Mouse (Mus musculus): ENCODE data around the gene Sstr4.
A peak's percentile ranks its signal among the peaks of the same experiment; 100 is the strongest.

Sstr4 gene

DNA sequence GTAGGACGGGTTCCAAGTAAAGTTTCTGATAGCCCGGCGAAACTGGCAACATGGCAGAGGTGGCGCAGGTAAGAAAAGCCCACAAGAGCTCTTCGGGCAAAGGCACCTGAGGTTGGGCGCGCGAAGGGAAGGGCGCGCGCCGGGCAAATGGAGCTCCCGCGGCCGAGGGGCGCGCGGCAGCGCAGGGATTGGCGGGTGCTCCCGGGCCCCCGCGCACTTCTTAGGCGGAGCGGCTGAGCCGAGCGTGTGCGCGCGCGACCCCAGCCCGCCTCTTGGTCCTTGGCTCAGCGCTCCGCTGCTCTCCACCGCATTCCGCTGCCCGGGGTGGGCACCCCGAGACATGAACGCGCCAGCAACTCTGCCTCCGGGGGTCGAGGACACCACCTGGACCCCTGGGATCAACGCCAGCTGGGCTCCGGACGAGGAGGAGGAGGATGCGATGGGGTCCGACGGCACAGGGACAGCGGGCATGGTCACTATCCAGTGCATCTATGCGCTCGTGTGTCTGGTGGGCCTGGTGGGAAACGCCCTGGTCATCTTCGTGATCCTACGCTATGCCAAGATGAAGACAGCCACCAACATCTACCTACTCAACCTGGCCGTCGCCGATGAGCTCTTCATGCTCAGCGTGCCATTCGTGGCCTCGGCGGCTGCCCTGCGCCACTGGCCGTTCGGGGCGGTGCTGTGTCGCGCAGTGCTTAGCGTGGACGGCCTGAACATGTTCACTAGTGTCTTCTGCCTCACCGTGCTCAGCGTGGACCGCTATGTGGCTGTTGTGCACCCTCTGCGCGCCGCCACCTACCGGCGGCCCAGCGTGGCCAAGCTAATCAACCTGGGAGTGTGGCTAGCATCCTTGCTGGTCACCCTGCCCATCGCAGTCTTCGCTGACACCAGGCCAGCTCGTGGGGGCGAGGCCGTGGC, at the start of gene Sstr4:
TSS of gene Sstr4 (plus strand) at position 214 of the 921 bp plus-strand sequence.
- peak; percentile 75 for DNase-seq

DNA sequence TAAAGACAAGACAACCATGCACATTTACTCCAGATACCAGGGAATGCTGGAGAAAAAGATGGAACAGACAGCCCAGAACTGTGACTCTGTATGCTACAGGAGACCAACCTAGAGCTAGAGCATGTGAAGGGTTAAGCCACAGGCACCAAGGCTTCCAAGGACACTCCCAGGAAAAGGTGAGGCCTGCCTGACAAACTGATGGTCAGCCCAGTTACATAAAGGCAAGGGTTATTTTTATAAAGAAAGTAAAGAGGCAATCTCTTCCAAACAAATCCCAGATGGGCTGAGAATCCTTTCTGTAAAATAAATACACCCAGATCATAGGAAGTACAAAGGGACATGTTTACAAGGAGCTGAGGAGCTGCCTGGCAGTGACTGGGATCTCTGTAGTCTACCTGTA, 49.8 kb upstream of the Sstr4 start:
- DNase-seq: no peak

DNA sequence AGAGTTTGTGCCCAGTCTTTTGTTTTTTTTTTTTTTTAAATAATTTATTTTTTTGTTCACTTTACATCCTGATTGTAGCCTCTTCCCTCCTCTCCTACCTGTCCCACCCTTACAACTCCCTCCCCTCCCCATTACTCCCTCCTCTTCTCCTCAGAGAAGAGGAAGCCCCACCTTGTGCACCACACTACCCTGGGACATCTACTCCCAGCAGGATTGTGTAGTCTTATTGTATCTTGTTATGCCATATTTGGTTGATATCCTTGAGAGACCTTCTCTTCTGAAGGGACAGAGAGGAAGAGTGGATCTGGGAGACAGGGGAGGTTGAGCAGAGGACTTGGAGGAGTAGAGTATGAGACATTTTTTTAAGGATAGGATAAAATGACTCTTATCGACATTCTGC, 48.2 kb upstream of the Sstr4 start:
- no peak for DNase-seq

DNA sequence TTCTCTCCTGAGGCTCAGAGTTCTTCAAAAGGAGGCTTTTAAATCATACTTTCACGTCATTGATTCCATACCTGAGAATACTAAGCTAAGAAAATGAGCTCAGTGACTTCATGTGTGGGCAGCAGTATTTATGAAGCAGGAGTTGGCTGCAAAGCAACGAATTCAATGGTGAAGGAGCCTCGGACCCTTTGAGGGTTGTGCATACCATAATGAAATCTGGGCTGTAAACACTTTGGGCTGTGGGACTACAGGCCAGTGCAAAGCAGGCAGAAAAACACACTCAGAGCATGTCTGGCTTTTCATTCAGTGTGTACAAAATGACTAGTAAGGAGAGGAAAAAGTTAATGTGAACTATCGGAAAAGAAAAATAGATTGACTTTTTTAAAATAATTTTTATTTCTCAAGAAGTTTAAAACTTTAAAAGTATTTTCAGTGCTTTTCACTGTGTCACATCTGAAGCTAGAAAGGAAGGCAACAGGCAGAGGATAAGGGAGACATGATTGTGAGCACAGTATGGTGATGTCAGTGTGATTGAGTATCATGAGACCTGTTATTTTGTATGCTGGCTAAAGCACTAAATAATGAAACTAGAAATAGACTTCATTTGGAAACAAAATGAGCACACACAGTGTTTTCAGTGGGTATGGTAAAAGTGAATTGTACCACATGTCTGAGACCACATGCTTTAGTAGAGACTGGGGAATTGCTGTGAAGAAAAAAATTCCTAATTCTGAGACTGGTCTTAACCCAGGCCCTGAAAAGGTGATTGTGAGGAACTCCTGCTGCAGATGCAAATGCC, 45.4 kb upstream of the Sstr4 start:
- no peak for DNase-seq

DNA sequence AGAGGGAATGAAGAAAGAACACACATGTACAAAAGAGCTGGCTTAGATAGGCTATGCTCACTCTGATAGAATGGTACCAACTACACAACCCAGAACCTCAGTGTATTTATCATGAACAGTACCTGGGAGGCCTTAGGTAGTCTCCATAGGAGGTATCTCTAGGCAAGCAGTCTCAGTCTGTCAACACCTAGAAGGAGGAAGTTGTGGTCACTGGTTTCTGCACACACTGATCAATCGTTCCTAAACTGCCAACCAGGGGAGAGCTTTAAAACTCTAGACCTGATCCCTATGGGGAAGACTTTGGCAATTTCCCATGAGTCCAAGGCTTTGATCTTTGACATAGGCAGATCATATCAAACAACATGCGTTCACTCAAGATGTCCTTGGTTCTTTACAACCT, 44.7 kb upstream of the Sstr4 start:
- no peak for DNase-seq

DNA sequence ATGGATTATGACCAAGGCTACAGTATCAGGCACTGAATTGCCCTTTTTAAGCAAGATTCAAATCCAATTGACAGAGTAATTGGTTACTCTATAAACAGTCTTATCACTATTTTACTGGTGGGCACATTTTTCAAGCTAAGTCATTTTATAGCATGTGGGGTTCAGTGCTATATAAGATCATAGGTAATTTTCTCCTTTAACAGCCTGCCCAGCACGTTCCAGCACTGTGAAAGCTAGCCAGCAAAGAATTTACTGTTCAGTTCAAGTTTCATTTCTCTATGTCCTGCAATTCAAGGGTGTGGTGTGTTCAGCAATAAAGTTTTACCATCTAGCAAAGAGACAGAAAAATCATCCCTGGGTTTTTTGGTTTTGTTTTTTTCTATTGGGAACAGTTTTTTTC, 42.5 kb upstream of the Sstr4 start:
- DNase-seq: no peak

DNA sequence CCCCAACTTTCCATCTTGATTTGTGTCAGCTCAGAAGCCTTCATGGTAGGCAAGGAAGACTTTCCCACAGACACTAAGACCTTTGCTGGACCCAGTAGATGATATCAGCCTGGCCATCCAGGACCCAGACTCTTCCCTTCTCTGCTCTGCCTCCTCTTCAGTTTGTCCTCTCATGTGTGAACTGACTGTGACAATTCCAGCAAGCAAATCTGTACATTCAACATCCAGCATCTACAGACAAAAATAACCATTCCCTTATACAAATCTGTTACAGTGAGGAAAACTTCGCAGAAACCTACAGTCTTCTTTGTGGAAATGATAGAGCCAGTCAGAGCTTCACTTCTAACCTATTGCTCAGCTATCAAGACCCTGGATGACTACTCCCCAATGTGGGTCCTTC, 38.0 kb upstream of the Sstr4 start:
- no peak for DNase-seq

DNA sequence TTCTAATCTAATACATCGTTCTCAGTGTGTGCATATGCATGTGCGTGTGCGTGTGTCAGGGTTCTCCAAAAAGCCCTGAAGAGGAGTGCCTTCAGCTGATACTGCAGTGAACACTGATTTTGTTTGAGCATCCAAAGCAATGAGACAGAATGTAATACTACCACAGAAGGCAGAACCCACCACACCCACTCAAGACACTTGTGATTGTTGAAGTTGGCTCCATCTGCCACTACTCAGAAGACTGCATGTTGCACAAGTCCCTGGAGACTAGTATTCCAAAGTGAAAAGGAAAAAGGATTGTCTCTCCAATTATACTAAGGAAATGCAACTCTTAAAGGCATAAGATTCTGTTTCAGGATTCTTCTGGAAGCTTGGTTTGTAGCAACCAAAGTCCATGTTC, 30.6 kb upstream of the Sstr4 start:
- DNase-seq: no peak

DNA sequence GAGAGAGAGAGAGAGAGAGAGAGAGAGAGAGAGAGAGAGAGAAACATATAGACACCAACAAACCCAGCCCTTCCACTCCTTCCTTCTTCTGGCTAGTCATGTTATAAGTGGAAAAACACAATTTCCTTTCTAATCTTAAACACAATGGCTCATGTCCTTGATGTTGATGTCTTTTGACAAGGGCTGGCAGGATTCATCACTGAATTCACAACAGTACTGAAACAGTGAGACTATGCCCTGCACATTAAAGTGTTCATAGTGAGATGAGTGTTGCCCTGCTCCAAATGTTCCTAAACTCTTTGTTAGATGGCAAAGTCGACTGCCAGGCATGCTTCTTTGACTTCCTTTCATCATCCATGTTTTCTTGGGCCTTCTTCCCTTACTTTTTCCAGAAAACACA, 29.9 kb upstream of the Sstr4 start:
- DNase-seq: no peak

DNA sequence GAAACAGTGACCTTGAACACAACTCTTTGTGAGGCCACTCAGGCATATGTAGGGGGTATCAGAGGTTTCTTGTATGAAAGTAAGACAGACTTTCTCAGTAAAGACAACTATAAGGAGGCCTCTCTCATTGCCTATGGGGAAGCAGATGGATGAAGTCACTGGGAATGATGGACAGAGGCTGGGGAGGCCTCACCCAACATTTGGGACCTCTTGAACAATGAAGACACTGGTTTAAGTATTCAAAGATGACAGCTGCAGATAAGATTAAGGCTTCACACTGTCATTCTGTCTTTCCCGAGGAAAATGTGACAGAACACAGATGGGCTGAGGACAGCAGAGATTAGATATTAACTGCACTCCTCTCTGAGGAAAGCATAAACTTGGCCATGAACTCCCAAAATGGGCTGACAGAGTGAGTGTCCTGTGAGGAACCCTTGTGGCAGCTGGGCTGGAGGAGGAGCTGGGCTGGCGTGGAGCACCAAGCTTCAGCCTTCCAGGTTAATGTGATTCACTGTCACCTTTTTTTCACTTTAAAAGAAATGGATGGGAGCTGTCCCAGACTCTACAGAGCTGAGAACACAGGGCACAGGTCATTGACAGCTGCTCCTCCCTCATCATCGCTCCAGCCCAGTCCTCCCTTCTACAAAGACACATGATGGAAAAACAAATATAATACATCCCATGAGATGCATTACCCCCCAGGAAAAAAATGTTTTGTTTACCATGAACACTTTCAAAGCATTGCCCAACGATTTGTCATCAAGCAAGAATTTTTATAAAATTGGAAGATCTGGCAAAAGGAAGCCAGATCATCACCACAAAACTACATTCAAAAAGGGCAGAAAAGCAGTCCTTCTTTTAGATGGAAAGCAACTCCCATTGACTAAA, 23.2 kb upstream of the Sstr4 start:
- no peak for DNase-seq

DNA sequence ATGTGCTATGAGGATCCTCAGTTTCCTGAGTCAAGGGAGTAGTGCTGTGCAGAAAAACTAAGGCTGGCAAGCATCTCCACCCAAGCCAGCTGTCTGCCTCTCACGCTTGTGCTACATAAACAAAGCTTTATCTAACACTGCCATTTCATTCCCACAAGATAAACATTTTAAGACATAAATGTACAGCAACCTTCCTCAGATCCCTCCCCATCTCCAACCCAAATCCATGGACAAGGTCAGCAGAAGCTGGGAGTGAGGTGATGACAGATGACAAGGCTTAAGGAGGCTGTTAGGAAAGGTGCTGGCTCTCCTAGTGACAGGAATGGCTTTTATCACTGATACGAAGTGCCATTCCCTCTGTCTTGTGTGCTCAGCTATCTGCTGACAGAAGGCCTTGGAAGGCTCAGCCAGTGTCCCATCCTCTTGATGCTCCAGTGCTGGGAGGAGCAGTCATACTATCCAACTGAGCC, 21.5 kb upstream of the Sstr4 start:
- no peak for DNase-seq

DNA sequence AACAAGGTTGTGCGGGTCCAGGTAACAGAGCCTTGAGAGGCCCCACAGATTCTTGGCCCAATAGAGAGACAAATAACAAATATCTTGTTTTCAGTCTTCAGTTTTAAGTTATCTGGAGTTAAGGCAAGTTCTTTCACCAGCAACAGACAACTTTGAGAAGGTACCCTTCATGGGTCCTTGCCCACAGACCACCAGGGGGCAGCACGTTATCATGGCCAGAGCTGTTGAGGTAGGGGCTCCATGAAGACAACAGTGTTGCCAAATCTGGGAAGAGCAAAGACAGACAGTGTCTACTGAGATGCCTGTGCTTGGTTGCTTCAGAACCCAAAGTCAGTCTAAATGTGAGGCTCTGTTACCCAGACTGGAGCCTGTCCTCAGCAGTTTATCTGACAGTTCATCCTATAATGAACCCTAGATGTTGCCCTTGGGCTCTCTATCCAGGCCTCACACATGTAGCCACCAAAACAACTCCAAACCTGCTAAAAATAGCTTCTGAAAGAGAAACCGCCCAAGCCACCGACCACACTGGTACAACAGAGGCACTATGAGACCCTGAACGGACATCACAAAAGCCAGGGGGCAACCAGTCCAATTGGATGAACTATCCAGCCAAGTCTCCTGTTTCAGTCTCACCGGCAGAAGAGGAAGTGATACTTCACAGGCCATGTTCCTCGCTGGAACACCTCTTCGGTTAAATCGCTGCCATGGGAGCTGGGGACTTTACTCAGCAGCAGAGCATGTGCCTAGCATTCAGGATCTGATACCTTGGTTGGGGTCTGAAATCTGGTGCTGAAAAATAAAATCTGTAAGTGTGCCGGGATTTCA, 19.6 kb upstream of the Sstr4 start:
- DNase-seq: peak; percentile 60

DNA sequence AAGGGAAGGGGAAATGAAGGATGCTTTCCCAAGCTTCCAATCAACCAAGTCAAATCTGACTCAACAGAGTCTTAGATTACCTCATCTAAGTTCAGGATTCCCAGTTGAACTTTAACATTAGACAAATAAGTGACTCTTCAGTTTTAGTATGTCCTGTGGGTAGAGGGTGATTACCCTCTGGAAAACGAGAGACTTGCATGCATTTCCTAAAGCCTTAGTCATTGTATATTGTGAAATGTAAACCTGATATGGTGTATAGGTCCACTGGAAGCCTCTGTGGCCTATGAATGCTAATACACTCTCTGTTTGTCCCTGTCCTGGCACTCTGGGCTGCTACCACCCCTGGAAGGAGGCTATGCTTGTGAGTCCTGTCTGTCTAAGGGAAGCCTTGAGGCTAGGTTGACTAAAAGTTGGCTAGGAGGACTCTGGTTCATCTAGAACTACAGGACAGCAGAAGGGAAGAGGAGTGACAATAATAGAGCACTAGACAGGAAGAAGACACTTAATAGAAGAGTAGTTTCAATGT, 16.3 kb upstream of the Sstr4 start:
- no peak for DNase-seq

DNA sequence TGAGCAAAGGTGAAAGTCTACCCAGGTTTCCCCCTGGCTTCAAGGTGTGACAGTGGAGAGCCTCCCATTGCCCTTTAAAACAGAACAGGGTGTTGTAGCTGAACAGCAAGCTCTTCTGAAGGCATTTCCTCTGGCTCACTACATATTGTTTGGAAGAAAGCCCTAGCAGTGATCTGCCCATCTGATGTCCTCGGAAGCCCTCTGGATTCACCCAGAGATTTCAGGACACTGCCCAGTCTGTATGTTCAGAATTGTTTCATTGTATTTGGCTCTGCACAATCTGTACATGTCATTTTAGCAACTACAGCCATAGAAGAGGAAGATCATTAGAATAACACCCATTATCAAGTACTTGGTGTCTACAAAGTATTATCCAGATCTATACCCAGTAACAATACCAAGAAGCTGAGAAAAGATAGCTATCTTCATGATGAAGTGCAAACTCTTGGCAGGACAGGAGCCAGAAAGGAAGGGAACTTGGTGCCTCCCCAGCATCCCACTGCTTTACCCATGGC, 15.2 kb upstream of the Sstr4 start:
- DNase-seq: no peak

DNA sequence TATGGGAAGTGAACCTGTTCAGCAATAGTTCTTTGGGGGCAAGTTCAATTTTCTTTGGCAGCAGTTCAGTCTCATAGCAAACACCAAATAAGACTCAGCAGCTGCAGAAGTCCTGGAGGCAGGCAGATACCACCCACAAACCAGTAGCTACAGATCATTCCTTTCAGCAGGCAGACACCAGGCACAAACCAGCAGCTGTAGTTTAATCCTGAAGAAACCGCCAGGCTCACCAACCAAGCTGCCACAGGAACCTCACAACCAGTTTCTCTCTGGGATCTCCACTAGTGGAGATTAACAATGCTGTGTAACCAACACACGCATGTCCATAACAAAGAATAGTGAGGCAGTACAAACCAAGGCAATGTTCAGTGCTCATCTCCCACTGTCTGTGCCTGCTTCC, 14.1 kb upstream of the Sstr4 start:
- no peak for DNase-seq

DNA sequence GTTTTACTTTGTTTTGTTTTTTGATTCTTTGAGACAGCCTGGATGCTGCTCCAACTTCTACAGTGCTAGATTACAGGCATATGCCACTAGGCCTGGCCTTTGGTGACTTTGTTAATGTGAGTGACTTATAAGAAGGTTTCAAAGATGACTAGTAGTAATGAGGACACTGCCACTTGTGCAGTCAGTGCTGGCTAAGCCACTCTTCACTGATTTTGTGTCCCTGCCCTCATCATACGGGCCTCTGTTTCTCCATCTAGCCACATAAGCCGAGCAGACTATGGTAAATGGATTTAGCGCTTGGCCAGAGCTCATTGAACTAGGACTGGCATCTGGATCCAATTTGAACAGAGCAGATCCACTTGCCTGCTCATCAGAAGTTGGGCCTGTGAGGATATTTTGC, 8.7 kb upstream of the Sstr4 start:
- peak; percentile 36 for DNase-seq

DNA sequence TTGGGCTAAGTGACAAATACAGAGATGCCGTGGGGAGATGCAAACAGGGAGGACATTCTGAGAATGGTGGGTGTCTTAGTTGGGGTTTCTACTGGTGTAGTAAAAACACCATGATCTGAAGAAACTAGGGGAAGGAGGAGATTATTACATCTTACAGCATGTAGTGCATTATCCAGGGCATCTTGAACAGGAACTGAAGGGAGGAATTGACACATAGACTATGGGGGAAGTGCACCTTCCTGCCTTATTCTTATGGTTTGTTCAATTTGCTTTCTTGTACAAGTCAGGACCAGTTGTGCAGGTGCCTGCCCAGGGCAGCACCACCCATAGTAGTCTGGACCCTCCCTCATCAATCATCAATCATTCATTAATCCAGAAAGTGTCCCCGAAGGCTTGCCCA, 8.2 kb upstream of the Sstr4 start:
- DNase-seq: no peak

DNA sequence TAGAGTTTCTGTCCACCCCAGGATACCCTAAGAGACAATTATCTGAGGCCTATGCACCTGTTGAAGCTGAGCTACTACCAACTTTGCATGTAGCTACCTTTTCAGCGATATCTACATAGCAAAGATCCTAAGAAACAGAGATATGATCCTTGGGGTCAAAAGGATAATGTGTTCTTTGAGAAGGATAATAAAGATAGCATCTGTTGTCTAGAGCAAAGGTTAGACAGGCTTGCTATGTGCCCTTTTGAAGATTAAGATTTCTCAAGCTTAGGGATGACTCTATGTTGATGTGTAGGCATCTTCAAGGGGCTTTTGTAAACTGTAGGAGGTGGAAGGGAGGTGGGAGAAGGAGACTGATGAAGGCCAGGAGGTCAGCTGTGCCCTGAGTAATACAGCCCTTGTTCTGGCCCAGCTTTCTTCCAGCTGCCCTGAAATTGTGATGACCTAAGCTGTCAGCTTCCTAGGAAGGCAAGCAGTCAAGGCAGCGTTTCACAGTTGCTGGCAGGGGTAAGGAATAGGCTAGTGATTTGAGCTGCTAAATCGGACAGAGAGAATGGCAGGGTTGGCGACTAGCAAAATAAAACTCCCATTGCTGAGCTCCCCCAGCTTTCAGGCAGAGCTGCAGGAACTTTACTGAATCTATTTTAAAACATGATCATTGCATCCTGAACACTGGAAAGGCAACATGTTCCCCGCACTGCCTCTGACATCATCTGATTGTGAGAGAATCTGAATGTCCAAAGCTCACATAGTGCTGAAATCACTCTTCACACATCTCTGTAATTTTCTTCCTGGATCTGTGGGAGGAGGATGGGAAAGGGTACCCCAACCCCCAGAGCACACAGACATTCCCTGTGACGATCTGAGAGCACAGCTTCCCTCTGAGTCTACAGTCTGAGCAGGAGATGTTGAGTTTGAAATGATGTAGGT, 7.2 kb upstream of the Sstr4 start:
- DNase-seq: no peak

DNA sequence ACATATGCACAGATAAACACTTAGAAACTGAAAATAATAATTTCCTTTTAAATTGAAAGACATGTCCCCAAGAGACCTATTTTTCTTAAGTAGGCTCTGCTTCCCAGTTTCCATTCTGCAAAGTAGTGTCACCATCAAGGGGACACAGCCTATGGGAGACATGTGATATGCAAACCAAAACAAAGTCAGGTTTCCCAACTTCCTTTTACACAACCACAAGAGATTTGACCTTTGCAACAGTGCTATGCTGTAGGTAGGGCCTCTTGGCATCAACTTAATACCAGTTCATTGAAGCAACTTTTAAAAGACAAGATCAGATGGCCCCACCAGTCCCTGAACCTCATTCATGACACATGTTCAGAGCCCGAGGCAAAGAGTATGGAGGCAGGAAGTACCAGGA, 2.0 kb upstream of the Sstr4 start:
- no peak for DNase-seq

DNA sequence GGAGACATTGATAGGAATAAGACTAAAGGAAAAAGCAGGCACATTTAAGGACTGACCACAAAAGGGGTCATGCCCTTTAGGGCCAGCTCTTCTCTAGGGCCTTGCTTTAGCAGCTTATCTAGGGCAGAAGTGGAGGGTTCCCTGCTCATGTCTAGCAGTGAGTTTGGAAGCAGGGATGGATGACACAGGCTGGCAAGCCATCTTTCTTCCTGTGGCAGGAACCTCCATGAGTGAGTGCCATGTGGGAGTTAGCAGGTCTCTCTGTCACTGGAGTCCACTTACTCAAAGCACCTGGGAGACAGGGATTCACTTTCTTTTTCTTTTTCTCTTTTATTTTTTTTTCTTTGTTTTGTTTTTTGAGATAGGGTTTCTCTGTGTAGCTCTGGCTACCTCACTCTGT, 1.3 kb upstream of the Sstr4 start:
- no peak for DNase-seq
